Mouse (Mus musculus) right cerebral cortex, postnatal 25 days (tissue): ENCODE data around the gene Bmp8b.
"Not testable (repeated sequence)": the region's sequence is repeated elsewhere in the genome, so short reads cannot be mapped to it uniquely, and the experiment has no call there.

Experiments used
- DNase-seq: peaks from one replicate; pipeline ENCODE4 v3.0.0; 2022

The Bmp8b gene

GRCm38 (mm10) chr4:123104651-123105450, at the start of gene Bmp8b:
TSS of gene Bmp8b (plus strand) at chr4:123105165.
- no peak for DNase-seq

- no peak for DNase-seq
These were observed 48.3 kb upstream of the Bmp8b start for GRCm38 (mm10) chr4:123056560-123057109.

- DNase-seq, result no peak
These were observed 47.0 kb upstream of the Bmp8b start for GRCm38 (mm10) chr4:123057957-123058356.

DNA sequence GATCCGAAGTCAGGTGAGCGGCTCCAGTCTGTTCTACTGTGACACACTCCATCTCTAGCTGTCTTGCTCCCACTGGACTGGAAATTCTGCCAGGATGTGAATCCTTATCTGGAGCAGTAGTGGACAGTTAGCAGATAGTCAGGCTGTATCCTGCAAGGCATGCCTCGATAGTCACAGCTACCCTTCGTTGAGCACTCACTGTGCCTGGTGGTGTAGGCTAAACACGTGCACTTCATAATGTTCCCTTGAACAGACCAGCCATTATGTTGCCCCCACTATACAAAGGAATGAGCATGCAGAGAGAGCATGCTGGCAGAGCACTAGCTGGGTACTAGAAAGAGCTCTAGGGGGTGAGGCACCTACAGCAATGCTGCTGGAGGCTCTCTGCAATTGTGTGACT, 43.2 kb upstream of the Bmp8b start:
- DNase-seq, result no peak

- DNase-seq, result no peak
These were observed 36.3 kb upstream of the Bmp8b start for GRCm38 (mm10) chr4:123068646-123069045.

DNA sequence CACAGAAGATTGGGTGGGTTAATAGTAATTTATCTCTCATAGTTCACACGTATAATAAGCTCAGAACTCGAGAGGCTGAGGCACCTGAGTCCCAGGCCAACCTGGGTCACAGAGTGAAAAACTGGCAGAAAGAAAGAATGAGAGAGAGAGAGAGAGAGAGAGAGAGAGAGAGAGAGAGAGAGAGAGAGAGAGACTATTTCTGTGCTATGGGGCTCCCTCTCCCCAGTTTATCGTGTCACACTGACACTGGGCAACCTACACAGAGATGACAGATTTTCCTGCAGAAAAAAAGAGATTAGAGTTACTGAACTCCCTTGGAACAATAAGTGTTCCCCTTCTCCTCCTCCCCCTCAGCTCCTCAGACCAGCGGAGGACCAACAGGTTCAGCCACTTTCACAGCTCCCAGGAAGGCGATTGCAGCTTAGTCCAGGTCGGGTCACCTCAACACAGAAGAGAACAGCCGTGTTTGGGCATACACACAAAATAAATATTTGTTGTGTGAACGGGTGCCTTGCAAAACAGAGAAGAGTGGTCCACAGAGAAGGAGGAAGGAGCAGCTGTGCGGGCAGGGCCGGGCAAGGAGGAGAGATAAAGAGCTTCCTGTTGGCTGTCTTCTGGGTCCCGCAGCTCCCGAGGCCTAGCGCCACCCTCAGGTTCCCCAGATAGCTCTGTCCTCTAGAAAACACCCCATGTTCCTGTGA, 33.5 kb upstream of the Bmp8b start:
- no peak for DNase-seq

DNA sequence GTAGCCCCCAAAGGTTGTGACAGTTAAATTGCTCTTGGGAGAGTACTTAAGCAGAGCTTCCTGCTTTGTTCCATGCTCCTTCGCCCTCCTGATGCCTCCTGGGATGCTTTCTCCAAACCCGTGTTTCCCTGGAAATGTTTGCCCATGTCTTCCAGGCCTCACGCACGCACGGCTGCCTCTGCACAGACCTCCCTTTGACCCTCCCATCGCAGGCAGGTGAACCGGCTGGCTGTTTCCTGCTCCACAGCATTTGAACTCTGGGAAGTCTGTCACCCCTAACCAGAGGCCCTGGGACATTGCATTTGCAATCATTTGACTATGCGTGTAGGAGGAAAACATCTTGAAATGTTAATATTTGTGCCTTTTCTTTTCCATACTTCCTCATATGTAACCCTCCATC, 28.0 kb upstream of the Bmp8b start:
- DNase-seq, result no peak

DNA sequence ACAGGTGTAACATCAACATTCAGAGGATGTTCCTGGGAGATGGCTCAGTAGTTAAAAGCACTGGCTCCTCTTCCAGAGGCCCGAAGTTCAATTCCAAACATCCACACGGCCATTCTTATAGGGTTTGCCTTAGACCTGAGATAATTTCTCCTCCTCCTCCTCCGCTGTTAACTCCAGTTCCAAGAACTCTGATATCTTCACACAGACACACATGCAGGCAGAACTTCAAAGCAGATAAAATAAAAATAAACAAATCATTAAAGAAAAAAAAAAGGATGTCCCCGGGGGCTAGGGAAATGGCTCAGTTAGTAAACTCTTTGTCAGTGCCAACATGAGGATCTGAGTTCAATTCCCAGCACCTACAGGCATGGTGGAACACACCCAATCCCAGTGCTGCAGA, 26.7 kb upstream of the Bmp8b start:
- DNase-seq, result no peak

- DNase-seq, result peak; percentile 51
These were observed 24.2 kb upstream of the Bmp8b start for GRCm38 (mm10) chr4:123080791-123081190.

DNA sequence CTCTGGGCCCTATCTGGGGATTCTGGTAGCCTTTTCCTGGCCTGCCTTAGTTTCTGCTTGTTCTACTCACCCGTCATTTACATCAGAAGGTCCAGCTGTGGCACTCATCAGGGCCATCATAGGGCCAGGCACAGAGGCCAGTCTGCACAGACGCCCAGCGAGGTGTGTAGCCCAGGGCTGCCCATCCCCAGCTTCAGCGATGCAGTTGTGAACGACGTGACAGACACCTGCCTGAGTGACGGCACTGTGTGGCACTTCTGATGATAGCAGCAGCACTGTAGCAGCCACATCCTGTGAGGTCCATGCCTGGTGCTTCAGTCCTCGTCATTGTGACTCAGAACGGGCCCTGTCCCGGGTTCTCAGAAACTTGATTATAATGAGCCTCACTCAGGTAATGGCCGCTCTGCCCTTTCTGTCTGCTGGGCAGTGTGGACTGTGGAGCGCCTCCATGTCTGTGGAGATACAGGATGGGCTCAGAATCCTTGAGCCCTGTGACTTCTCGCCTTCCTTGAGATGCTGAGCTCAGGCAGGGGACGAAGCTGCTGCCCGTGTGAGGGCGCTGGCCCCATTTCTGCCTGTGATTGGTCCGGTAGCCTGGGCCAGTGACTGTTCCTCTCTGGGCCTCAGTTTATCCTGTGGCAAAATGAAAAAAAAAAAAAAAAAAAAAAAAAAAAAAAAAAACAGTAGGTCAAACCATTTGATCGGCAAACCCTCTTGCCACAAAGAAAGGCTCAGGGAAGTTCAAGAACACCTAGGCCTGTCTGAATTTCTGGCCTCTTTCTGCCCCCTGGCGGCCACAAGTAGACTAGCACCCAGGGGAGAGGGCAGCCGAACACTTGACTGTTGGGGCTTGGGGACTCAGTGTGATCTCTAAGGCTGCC, 22.4 kb upstream of the Bmp8b start:
- peak; percentile 52 for DNase-seq

- DNase-seq, result no peak
These were observed 21.6 kb upstream of the Bmp8b start for GRCm38 (mm10) chr4:123083323-123083902.

- DNase-seq, result no peak
These were observed 19.7 kb upstream of the Bmp8b start for GRCm38 (mm10) chr4:123085290-123085689.

DNA sequence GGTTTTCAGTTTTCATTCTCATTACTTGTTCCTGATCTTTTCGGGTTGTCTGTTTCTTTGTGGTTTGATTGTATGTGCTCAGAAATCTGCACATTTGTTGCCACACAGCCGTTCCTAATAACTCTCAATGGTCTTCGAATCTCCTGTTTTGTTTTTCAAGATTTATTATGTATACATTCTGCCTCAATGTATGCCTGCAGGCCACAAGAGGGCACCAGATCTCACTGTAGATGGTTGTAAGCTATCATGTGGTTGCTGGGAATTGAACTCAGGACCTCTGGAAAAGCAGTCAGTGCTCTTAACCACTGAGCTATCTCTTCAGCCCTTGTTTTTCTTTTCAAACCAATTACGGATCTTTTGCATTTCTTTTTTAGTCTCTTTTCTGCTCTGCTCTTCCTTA, 18.6 kb upstream of the Bmp8b start:
- no peak for DNase-seq

GRCm38 (mm10) chr4:123092621-123093020, 12.3 kb upstream of the Bmp8b start:
- no peak for DNase-seq

- no peak for DNase-seq
These were observed 11.7 kb upstream of the Bmp8b start for GRCm38 (mm10) chr4:123093064-123093776.

GRCm38 (mm10) chr4:123093869-123094268, 11.1 kb upstream of the Bmp8b start:
- DNase-seq, result no peak

- no peak for DNase-seq
These were observed 456 bp downstream of the Bmp8b start for GRCm38 (mm10) chr4:123105451-123105790.

GRCm38 (mm10) chr4:123105929-123106328, 964 bp downstream of the Bmp8b start:
- not testable (repeated sequence) for DNase-seq

DNA sequence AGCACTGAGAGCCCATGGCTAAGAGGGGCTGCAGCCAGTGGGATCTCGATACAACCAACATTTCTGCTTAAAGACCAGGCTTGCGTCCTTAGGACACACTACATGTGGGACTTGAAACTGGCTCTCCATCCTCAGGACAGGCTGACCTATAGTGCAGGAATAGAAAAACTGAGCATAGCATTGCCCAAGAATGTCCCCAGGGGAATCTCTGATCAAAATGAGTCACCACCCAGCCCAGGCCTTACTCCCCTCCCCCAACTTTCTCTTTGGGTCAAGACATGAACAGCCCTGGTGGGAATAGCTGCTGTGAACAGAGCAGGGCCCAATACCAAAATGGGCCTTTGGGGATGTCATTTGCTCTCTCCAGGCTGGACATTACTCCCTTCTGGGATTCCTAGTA, 1.9 kb downstream of the Bmp8b start:
- DNase-seq, result no peak

GRCm38 (mm10) chr4:123108056-123108455, 3.1 kb downstream of the Bmp8b start:
- no peak for DNase-seq

GRCm38 (mm10) chr4:123110751-123111150, 5.8 kb downstream of the Bmp8b start:
- DNase-seq, result peak; percentile 30
